Mouse (Mus musculus): ENCODE results near the gene Elmo1.

- no peak for TF ChIP-seq CTCF (conservative IDR thresholded peaks at IDR 0.05 in 1 of 2, IDR thresholded peaks at IDR 0.05 in 1 of 2; ENCODE audit: low read depth in 2 of 2, low read length in 2 of 2)
- no peak for TF ChIP-seq EP300 (IDR thresholded peaks at IDR 0.05; ENCODE audit: low read length)
- no peak for TF ChIP-seq CHD2 (IDR thresholded peaks at IDR 0.05; ENCODE audit: low read length)
- no peak for TF ChIP-seq TCF12 (IDR thresholded peaks at IDR 0.05; ENCODE audit: low read depth, low read length)
- no peak for TF ChIP-seq HCFC1 (IDR thresholded peaks at IDR 0.05; ENCODE audit: low read depth, low read length)
Measured at GRCm38 (mm10) chr13:20404530-20404929, 314.1 kb downstream of the Elmo1 start.
